Mouse (Mus musculus) liver, embryonic 15.5 days (tissue): ENCODE measurements around the gene Lats1. TPM values are rescaled to one million over a fixed set of nuclear protein-coding genes. Genes with fewer than 3 reads are reported as not detected.
"Not testable (repeated sequence)": the region's sequence is repeated elsewhere in the genome, so short reads cannot be mapped to it uniquely, and the experiment has no call there.

Experiments
- ATAC-seq: fragments of 200-750 bp; cut with Nextera tagmentation; 2 replicates; pipeline ENCODE4 v1.8.0; 2017; ENCODE audit warnings: moderate number of reproducible peaks, mild to moderate bottlenecking, moderate library complexity; ENCODE audit not compliant: insufficient read depth
- H3K27ac ChIP-seq: fragments of 300-500 bp; sonication (generic); replicated peaks from 2 replicates; pipeline ENCODE4 v1.5.1; 2015; ENCODE audit warnings: mild to moderate bottlenecking, inconsistent platforms
- H3K27me3 ChIP-seq: fragments of 300-500 bp; sonication (generic); 2 replicates; pipeline ENCODE4 v1.6.1; 2015; ENCODE audit warnings: mild to moderate bottlenecking, inconsistent platforms
- H3K36me3 ChIP-seq: fragments of 300-500 bp; sonication (generic); replicated peaks from 2 replicates; pipeline ENCODE4 v1.6.1; 2015; ENCODE audit warnings: moderate library complexity, mild to moderate bottlenecking, inconsistent platforms
- H3K4me1 ChIP-seq: fragments of 300-500 bp; sonication (generic); replicated peaks from 2 replicates; pipeline ENCODE4 v1.6.1; 2015; ENCODE audit warnings: inconsistent platforms
- H3K4me2 ChIP-seq: fragments of 300-500 bp; sonication (generic); 2 replicates; pipeline ENCODE4 v1.6.1; 2015; ENCODE audit warnings: moderate library complexity, mild to moderate bottlenecking, inconsistent platforms
- H3K4me3 ChIP-seq: fragments of 300-500 bp; sonication (generic); replicated peaks from 2 replicates; pipeline ENCODE4 v1.5.1; 2015; ENCODE audit warnings: mild to moderate bottlenecking, inconsistent platforms
- H3K9ac ChIP-seq: fragments of 300-500 bp; sonication (generic); 2 replicates; pipeline ENCODE4 v1.6.1; 2015; ENCODE audit warnings: moderate library complexity, mild to moderate bottlenecking, inconsistent platforms
- H3K9me3 ChIP-seq: fragments of 300-500 bp; sonication (generic); replicated peaks from 2 replicates; pipeline ENCODE4 v1.6.1; 2016; ENCODE audit warnings: inconsistent platforms
- WGBS: fragments of 180-500 bp; shearing (Covaris S2); methylation state at CpG from one replicate; pipeline ENCODE4 v1.1.7; 2015; ENCODE audit warnings: mixed read lengths; ENCODE audit not compliant: insufficient replicate concordance; 5-methylcytosine and 5-hydroxymethylcytosine counted together
- polyA plus RNA-seq: library from polyadenylated mRNA; unstranded; fragments of >200 nt; fragmentation: Nextera tagmentation; extraction: Ambion mirVana; gene quantifications from 2 replicates; pipeline ENCODE4 v1.2.1, GENCODE M21; 2015

The Lats1 gene
- polyA plus RNA-seq, 1 experiment from 2014 or later = 2.3 TPM

GRCm38 (mm10) chr10:7726501-7726812 is 45.4 kb downstream of the Lats1 start:
- H3K9ac ChIP-seq = peak overlapping the region; percentile 63
- no peak for ATAC-seq
- 2% methylated on average over 8 of the region's 8 CpGs for WGBS

GRCm38 (mm10) chr10:7727011-7727410 is 46.0 kb downstream of the Lats1 start:
- peak overlapping the region; percentile 63 for H3K9ac ChIP-seq
- peak overlapping the region; percentile 90 for H3K4me2 ChIP-seq
- no peak overlapping the region for H3K27ac ChIP-seq
- H3K4me1 ChIP-seq = peaks cover 24% of the 10 kb centered on the region
- no peak for ATAC-seq
- H3K9me3 ChIP-seq = no peaks in the 10 kb centered on the region
- peak overlapping the region; percentile 76 for H3K4me3 ChIP-seq
- no peaks in the 10 kb centered on the region for H3K27me3 ChIP-seq
- 16% methylated on average over 3 of the region's 3 CpGs for WGBS
- no peaks in the 10 kb centered on the region for H3K36me3 ChIP-seq

More at GRCm38 (mm10) chr10:7726501-7726812, 45.4 kb downstream of the Lats1 start:
- H3K36me3 ChIP-seq = no peaks in the 10 kb centered on the region
- H3K9me3 ChIP-seq = no peaks in the 10 kb centered on the region
- H3K4me1 ChIP-seq = peaks cover 24% of the 10 kb centered on the region
- H3K4me3 ChIP-seq = peak overlapping the region; percentile 76
- H3K4me2 ChIP-seq = peak overlapping the region; percentile 90
- no peaks in the 10 kb centered on the region for H3K27me3 ChIP-seq
- H3K27ac ChIP-seq = peak overlapping the region; percentile 82

- no peak overlapping the region for H3K27ac ChIP-seq
- no peak overlapping the region for H3K9ac ChIP-seq
- ATAC-seq = no peak
- H3K4me2 ChIP-seq = no peak overlapping the region
- no peak overlapping the region for H3K4me3 ChIP-seq
- no peaks in the 10 kb centered on the region for H3K36me3 ChIP-seq
- H3K9me3 ChIP-seq = no peaks in the 10 kb centered on the region
- no peaks in the 10 kb centered on the region for H3K27me3 ChIP-seq
- peaks cover 29% of the 10 kb centered on the region for H3K4me1 ChIP-seq
Measured at GRCm38 (mm10) chr10:7731582-7731981, 50.6 kb downstream of the Lats1 start.

GRCm38 (mm10) chr10:7737122-7737521 is 56.1 kb downstream of the Lats1 start:
- ATAC-seq = no peak
- no peak overlapping the region for H3K9ac ChIP-seq
- no peaks in the 10 kb centered on the region for H3K9me3 ChIP-seq
- peaks cover 24% of the 10 kb centered on the region for H3K4me1 ChIP-seq
- no peak overlapping the region for H3K27ac ChIP-seq
- H3K4me2 ChIP-seq = no peak overlapping the region
- H3K36me3 ChIP-seq = peaks cover 11% of the 10 kb centered on the region
- H3K4me3 ChIP-seq = no peak overlapping the region
- H3K27me3 ChIP-seq = no peaks in the 10 kb centered on the region

- ATAC-seq = peak; percentile 58; the same call in 1 of the 2 replicates
- no peak overlapping the region for H3K9ac ChIP-seq
- H3K27me3 ChIP-seq = no peaks in the 10 kb centered on the region
- H3K36me3 ChIP-seq = peaks cover 15% of the 10 kb centered on the region
- H3K27ac ChIP-seq = peak overlapping the region; percentile 46; the same call in 1 of the 2 replicates
- peaks cover 24% of the 10 kb centered on the region for H3K4me1 ChIP-seq
- no peaks in the 10 kb centered on the region for H3K9me3 ChIP-seq
- H3K4me2 ChIP-seq = no peak overlapping the region
- whole genome bisulfite sequencing = 34% methylated on average over 3 of the region's 3 CpGs
- H3K4me3 ChIP-seq = no peak overlapping the region
Measured at GRCm38 (mm10) chr10:7737914-7738313, 56.9 kb downstream of the Lats1 start.

- not testable (repeated sequence) for H3K9ac ChIP-seq, H3K9me3 ChIP-seq, ATAC-seq, H3K4me3 ChIP-seq, H3K4me1 ChIP-seq, H3K4me2 ChIP-seq, H3K27ac ChIP-seq, H3K27me3 ChIP-seq
- peaks cover 62% of the 10 kb centered on the region for H3K36me3 ChIP-seq
- 87% methylated on average over 6 of the region's 6 CpGs for WGBS
Measured at GRCm38 (mm10) chr10:7745528-7745927, 64.5 kb downstream of the Lats1 start.

GRCm38 (mm10) chr10:7748752-7749151 is 67.7 kb downstream of the Lats1 start:
- H3K4me1 ChIP-seq = no peaks in the 10 kb centered on the region
- 62% methylated on average over 6 of the region's 6 CpGs for WGBS

GRCm38 (mm10) chr10:7757544-7757943 is 76.5 kb downstream of the Lats1 start:
- ATAC-seq = no peak
- 30% methylated on average over 2 of the region's 2 CpGs for WGBS
- H3K4me2 ChIP-seq = no peak overlapping the region
- H3K4me1 ChIP-seq = no peaks in the 10 kb centered on the region
- H3K9me3 ChIP-seq = no peaks in the 10 kb centered on the region
- H3K27me3 ChIP-seq = no peaks in the 10 kb centered on the region
- H3K36me3 ChIP-seq = peaks cover 51% of the 10 kb centered on the region
- no peak overlapping the region for H3K9ac ChIP-seq
- no peak overlapping the region for H3K27ac ChIP-seq
- H3K4me3 ChIP-seq = no peak overlapping the region

More at GRCm38 (mm10) chr10:7748752-7749151, 67.7 kb downstream of the Lats1 start:
- H3K9me3 ChIP-seq = no peaks in the 10 kb centered on the region
- ATAC-seq = no peak
- no peaks in the 10 kb centered on the region for H3K27me3 ChIP-seq
- peaks cover 61% of the 10 kb centered on the region for H3K36me3 ChIP-seq
- H3K27ac ChIP-seq = no peak overlapping the region
- H3K4me2 ChIP-seq = no peak overlapping the region
- H3K4me3 ChIP-seq = no peak overlapping the region
- no peak overlapping the region for H3K9ac ChIP-seq

Other genes with a start within 250 kb of the Lats1 start
- gene Ulbp1, start 207.6 kb upstream of the Lats1 start, polyA plus RNA-seq = 1.1 and 1.7 TPM in 2 replicates
- 0.30 and 0.37 TPM in 2 replicates for gene Lrp11, start 91.4 kb upstream of the Lats1 start, polyA plus RNA-seq
- gene Nup43, start 13.7 kb upstream of the Lats1 start, polyA plus RNA-seq = 21.2 and 23.8 TPM in 2 replicates
- gene Pcmt1, start 78 bp upstream of the Lats1 start, polyA plus RNA-seq = 91.2 and 95.5 TPM in 2 replicates
- gene Katna1, start 44.8 kb downstream of the Lats1 start, polyA plus RNA-seq = 28.6 and 29.6 TPM in 2 replicates
- 25.5 and 29.0 TPM in 2 replicates for gene Ginm1, start 111.6 kb downstream of the Lats1 start, polyA plus RNA-seq
- gene Ppil4, start 111.7 kb downstream of the Lats1 start, polyA plus RNA-seq = 20.3 and 21.9 TPM in 2 replicates
- gene Zc3h12d, start 151.3 kb downstream of the Lats1 start, polyA plus RNA-seq = 0.58 and 0.88 TPM in 2 replicates